Mouse (Mus musculus) kidney, adult 2 months (tissue): ENCODE results near the gene Scarf2. TPM values are rescaled to one million over a fixed set of nuclear protein-coding genes. Genes with fewer than 3 reads are reported as not detected.
A peak's percentile ranks its signal among the peaks of the same experiment; 100 is the strongest.

Experiments
- DNase-seq: peaks from one replicate; pipeline ENCODE4 v3.0.0; 2021
- H3K27ac ChIP-seq: fragments of 200-500 bp; 2 replicates; pipeline ENCODE4 v1.5.1; 2012; ENCODE audit warnings: low read depth, low read length, control low read depth, inconsistent platforms; ENCODE audit not compliant: insufficient read depth
- H3K27me3 ChIP-seq: fragments of 200-500 bp; replicated peaks from 2 replicates; pipeline ENCODE4 v1.6.1; 2012; ENCODE audit warnings: mild to moderate bottlenecking, moderate library complexity, low read length, inconsistent platforms; ENCODE audit not compliant: control insufficient read depth, insufficient read depth
- H3K36me3 ChIP-seq: fragments of 200-500 bp; 2 replicates; pipeline ENCODE4 v1.6.1; 2012; ENCODE audit warnings: mild to moderate bottlenecking, moderate library complexity, low read length, inconsistent platforms; ENCODE audit not compliant: control insufficient read depth, insufficient read depth
- H3K4me1 ChIP-seq: fragments of 200-500 bp; 2 replicates; pipeline ENCODE4 v1.6.1; 2011; ENCODE audit warnings: low read length; ENCODE audit not compliant: control insufficient read depth, insufficient read depth
- H3K4me3 ChIP-seq: fragments of 200-500 bp; 2 replicates; pipeline ENCODE4 v1.5.1; 2011; ENCODE audit warnings: mild to moderate bottlenecking, low read depth, low read length, control low read depth; ENCODE audit not compliant: insufficient read depth
- CTCF ChIP-seq: fragments of 200-500 bp; conservative IDR thresholded peaks from 2 replicates; pipeline ENCODE4 v1.5.1; 2011; ENCODE audit warnings: low read depth, mild to moderate bottlenecking, control low read depth, low read length, moderate library complexity, mixed read lengths; ENCODE audit not compliant: insufficient read depth, insufficient read length
- POLR2A ChIP-seq: fragments of 200-500 bp; IDR thresholded peaks from one replicate; pipeline ENCODE4 v1.6.1; 2011; ENCODE audit warnings: low read depth, low read length, control low read depth
- WGBS: fragments of 180-500 bp; shearing (Covaris S2); methylation state at CpG from one replicate; pipeline ENCODE4 v1.1.7; 2018; 5-methylcytosine and 5-hydroxymethylcytosine counted together
- polyA plus RNA-seq: library from polyadenylated mRNA; depleted of rRNA; stranded (reverse); fragments of >200 nt; gene quantifications from 2 replicates; pipeline ENCODE4 v1.2.3, GENCODE M21; 2012

Scarf2 gene
- polyA plus RNA-seq, 1 experiment, result 26.8 TPM

GRCm38 (mm10) chr16:17831781-17832180 is 34.7 kb downstream of the Scarf2 start:
- Histone ChIP-seq H3K27me3 (0 out of 2 replicates have a peak, but pooled peaks cover 1% of the 10 kb centered on the region), H3K4me3 (no peak overlapping the region), H3K27ac (no peak overlapping the region), H3K4me1 (0 out of 2 replicates have a peak, but pooled peaks cover 4% of the 10 kb centered on the region), H3K36me3 (no peaks in the 10 kb centered on the region)
- no peak for DNase-seq
- WGBS, result 35% methylated on average over 11 of the region's 11 CpGs
- no peak for TF ChIP-seq CTCF
- TF ChIP-seq POLR2A, result no peak

- Histone ChIP-seq H3K4me1 (0 out of 2 replicates have a peak, but pooled peaks cover 4% of the 10 kb centered on the region), H3K27ac (no peak within 1 kb of the TSS), H3K27me3 (0 out of 2 replicates have a peak, but pooled peaks cover 1% of the 10 kb centered on the region), H3K36me3 (no peaks in the 10 kb centered on the region), H3K4me3 (peak within 1 kb of the TSS; percentile 34; the same call in 1 of the 2 replicates)
- WGBS, result 37% methylated on average over 7 of the region's 7 CpGs
- TF ChIP-seq POLR2A, result no peak
- TF ChIP-seq CTCF, result no peak
- DNase-seq, result no peak
Measured at GRCm38 (mm10) chr16:17832821-17833220, 35.7 kb downstream of the Scarf2 start, which contains the start of gene B830017H08Rik. Gene B830017H08Rik, plus strand, starts transcription at chr16:17833121.

- no peaks in the 10 kb centered on the region for H3K36me3 ChIP-seq
- peak overlapping the region; percentile 34; the same call in 1 of the 2 replicates for H3K4me3 ChIP-seq
- H3K4me1 ChIP-seq, result 0 out of 2 replicates have a peak, but pooled peaks cover 4% of the 10 kb centered on the region
- 1% methylated on average over 37 of the region's 37 CpGs for WGBS
- TF ChIP-seq CTCF, result no peak
- TF ChIP-seq POLR2A, result no peak
- DNase-seq, result no peak
- H3K27ac ChIP-seq, result no peak overlapping the region
- 0 out of 2 replicates have a peak, but pooled peaks cover 1% of the 10 kb centered on the region for H3K27me3 ChIP-seq
Measured at GRCm38 (mm10) chr16:17833321-17833680, 36.2 kb downstream of the Scarf2 start.

- H3K36me3 ChIP-seq, result no peaks in the 10 kb centered on the region
- no peak overlapping the region for H3K27ac ChIP-seq
- peak overlapping the region; percentile 34; the same call in 1 of the 2 replicates for H3K4me3 ChIP-seq
- 5% methylated on average over 97 of the region's 103 CpGs for WGBS
- 0 out of 2 replicates have a peak, but pooled peaks cover 1% of the 10 kb centered on the region for H3K27me3 ChIP-seq
- DNase-seq, result no peak
- 0 out of 2 replicates have a peak, but pooled peaks cover 4% of the 10 kb centered on the region for H3K4me1 ChIP-seq
- TF ChIP-seq CTCF, result no peak
- TF ChIP-seq POLR2A, result no peak
Measured at GRCm38 (mm10) chr16:17833681-17834399, 36.8 kb downstream of the Scarf2 start.

- Histone ChIP-seq H3K4me1 (0 out of 2 replicates have a peak, but pooled peaks cover 4% of the 10 kb centered on the region), H3K27ac (no peak overlapping the region), H3K36me3 (no peaks in the 10 kb centered on the region), H3K27me3 (0 out of 2 replicates have a peak, but pooled peaks cover 1% of the 10 kb centered on the region), H3K4me3 (no peak overlapping the region)
- 56% methylated on average over 7 of the region's 7 CpGs for WGBS
- DNase-seq, result no peak
- no peak for TF ChIP-seq POLR2A
- TF ChIP-seq CTCF, result no peak
Measured at GRCm38 (mm10) chr16:17834543-17834942, 37.5 kb downstream of the Scarf2 start.

GRCm38 (mm10) chr16:17835481-17835880 is 38.4 kb downstream of the Scarf2 start:
- DNase-seq, result peak; percentile 41
- 0 out of 2 replicates have a peak, but pooled peaks cover 1% of the 10 kb centered on the region for H3K27me3 ChIP-seq
- 48% methylated on average over 13 of the region's 13 CpGs for WGBS
- 0 out of 2 replicates have a peak overlapping the region, but pooled peaks have one; percentile 4 for H3K4me3 ChIP-seq
- H3K36me3 ChIP-seq, result no peaks in the 10 kb centered on the region
- 0 out of 2 replicates have a peak, but pooled peaks cover 4% of the 10 kb centered on the region for H3K4me1 ChIP-seq
- H3K27ac ChIP-seq, result no peak overlapping the region
- TF ChIP-seq CTCF (no peak), POLR2A (no peak)

- Histone ChIP-seq H3K4me1 (no peaks in the 10 kb centered on the region), H3K27ac (no peak within 1 kb of the TSS), H3K4me3 (peak within 1 kb of the TSS; percentile 28), H3K27me3 (0 out of 2 replicates have a peak, but pooled peaks cover 1% of the 10 kb centered on the region), H3K36me3 (no peaks in the 10 kb centered on the region; the same call in 1 of the 2 replicates)
- DNase-seq, result peak; percentile 52
- TF ChIP-seq POLR2A, result no peak
- TF ChIP-seq CTCF, result no peak
- 60% methylated on average over 6 of the region's 6 CpGs for WGBS
Measured at GRCm38 (mm10) chr16:17838051-17838450, 41.0 kb downstream of the Scarf2 start, which contains the start of gene Car15. Gene Car15, minus strand, starts transcription at chr16:17838364.
